Mouse (Mus musculus) embryonic fibroblast, embryonic 13.5 days (primary cell): ENCODE results near the gene Pcdh7.

Experiments
- CTCF ChIP-seq: IDR thresholded peaks from 2 replicates; pipeline ENCODE4 v1.5.1; 2011; ENCODE audit warnings: mild to moderate bottlenecking, control low read depth, low read length, moderate library complexity, borderline replicate concordance; ENCODE audit not compliant: insufficient read depth
- POLR2A ChIP-seq: IDR thresholded peaks from 2 replicates; pipeline ENCODE4 v1.6.1; 2011; ENCODE audit warnings: low read depth, mild to moderate bottlenecking, control low read depth, low read length, moderate library complexity

DNA sequence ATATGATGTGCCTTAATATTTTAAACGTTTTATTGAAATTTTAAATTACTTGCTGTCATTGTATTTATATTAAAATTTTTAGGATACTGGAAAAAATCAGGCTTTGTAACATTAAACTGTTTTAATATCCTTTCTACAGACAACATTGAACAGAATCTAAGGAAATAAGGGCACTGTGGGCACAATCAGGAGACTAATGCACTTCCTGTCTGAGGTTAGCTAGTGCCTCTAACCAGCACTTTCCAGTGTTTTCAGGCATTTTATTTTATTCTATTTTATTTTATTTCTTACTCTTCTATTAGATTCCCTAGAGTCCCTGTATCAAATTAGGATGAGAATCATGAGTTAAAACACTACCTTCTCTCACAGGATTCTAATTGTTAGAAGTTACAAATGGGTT lies 28.1 kb downstream of the Pcdh7 start:
- TF ChIP-seq POLR2A (no peak), CTCF (no peak)
